Mouse (Mus musculus): ENCODE results near the gene Smg1. TPM values are rescaled to one million over a fixed set of nuclear protein-coding genes. Genes with fewer than 3 reads are reported as not detected.

The Smg1 gene
- 244 TPM for total RNA-seq (2023)

GRCm38 (mm10) chr7:118243453-118244385 is at the start of gene Smg1:
Gene Smg1, minus strand, starts transcription at chr7:118243670.

GRCm38 (mm10) chr7:118129430-118130041 is 113.9 kb downstream of the Smg1 start, which contains the start of gene Arl6ip1:
Gene Arl6ip1, minus strand, starts transcription at chr7:118129662.

GRCm38 (mm10) chr7:118115877-118116568 is 127.4 kb downstream of the Smg1 start, which contains the start of gene Rps15a:
Gene Rps15a, minus strand, starts transcription at chr7:118116188.

Other genes with a start within 250 kb of the Smg1 start
- gene Rps15a, start 127.5 kb downstream of the Smg1 start, total RNA-seq (2023) = 3,325 TPM
- gene Arl6ip1, start 114.0 kb downstream of the Smg1 start, total RNA-seq (2023) = 119 TPM
- not detected for gene Syt17, start 204.6 kb upstream of the Smg1 start, total RNA-seq (2023)
- gene Itpripl2, start 248.3 kb upstream of the Smg1 start, total RNA-seq (2023) = 1.5 TPM

Measured in CD4-positive naive resting alpha-beta T cell, adult 76 days (primary cell).